Mouse (Mus musculus) lung, embryonic 16.5 days (tissue): ENCODE results near the gene Sec23b. TPM values are rescaled to one million over a fixed set of nuclear protein-coding genes. Genes with fewer than 3 reads are reported as not detected.

Experiments
- ATAC-seq: fragments of 200-750 bp; cut with Nextera tagmentation; 2 replicates; pipeline ENCODE4 v1.8.0; 2017; ENCODE audit warnings: low read depth, mild to moderate bottlenecking, moderate library complexity
- H3K27ac ChIP-seq: fragments of 300-500 bp; sonication (generic); 2 replicates; pipeline ENCODE4 v1.5.1; 2014; ENCODE audit warnings: mild to moderate bottlenecking, control low read depth, low read length
- H3K27me3 ChIP-seq: fragments of 300-500 bp; sonication (generic); 2 replicates; pipeline ENCODE4 v1.6.1; 2014; ENCODE audit warnings: low read depth, low read length, mixed read lengths; ENCODE audit not compliant: control insufficient read depth, insufficient read depth
- H3K36me3 ChIP-seq: fragments of 300-500 bp; sonication (generic); 2 replicates; pipeline ENCODE4 v1.6.1; 2014; ENCODE audit warnings: low read length; ENCODE audit not compliant: control insufficient read depth, insufficient read depth
- H3K4me1 ChIP-seq: fragments of 300-500 bp; sonication (generic); replicated peaks from 2 replicates; pipeline ENCODE4 v1.6.1; 2014; ENCODE audit warnings: low read length, mixed read lengths; ENCODE audit not compliant: control insufficient read depth, insufficient read depth
- H3K4me2 ChIP-seq: fragments of 300-500 bp; sonication (generic); 2 replicates; pipeline ENCODE4 v1.6.1; 2014; ENCODE audit warnings: low read depth, low read length, control low read depth
- H3K4me3 ChIP-seq: fragments of 300-500 bp; sonication (generic); 2 replicates; pipeline ENCODE4 v1.5.1; 2014; ENCODE audit warnings: mild to moderate bottlenecking, low read length, control low read depth
- H3K9ac ChIP-seq: fragments of 300-500 bp; sonication (generic); 2 replicates; pipeline ENCODE4 v1.6.1; 2014; ENCODE audit warnings: low read length, control low read depth
- H3K9me3 ChIP-seq: fragments of 300-500 bp; sonication (generic); 2 replicates; pipeline ENCODE4 v1.6.1; 2016; ENCODE audit warnings: low read length; ENCODE audit not compliant: control insufficient read depth
- whole genome bisulfite sequencing: fragments of 180-500 bp; shearing (Covaris S2); extraction: QIAGEN DNeasy Blood & Tissue Kit; methylation state at CpG from one replicate; pipeline ENCODE4 v1.1.7; 2014; 5-methylcytosine and 5-hydroxymethylcytosine counted together
- polyA plus RNA-seq: library from polyadenylated mRNA; unstranded; fragments of >200 nt; fragmentation: Nextera tagmentation; extraction: Ambion mirVana; gene quantifications from 2 replicates; pipeline ENCODE4 v1.2.1, GENCODE M21; 2015

The Sec23b gene
- polyA plus RNA-seq, 1 experiment from 2014 or later, result 102 TPM

- H3K9ac ChIP-seq, result peak within 1 kb of the TSS; percentile 79
- H3K36me3 ChIP-seq, result peaks cover 2% of the 10 kb centered on the region; the same call in 1 of the 2 replicates
- H3K9me3 ChIP-seq, result no peaks in the 10 kb centered on the region
- peak within 1 kb of the TSS; percentile 76 for H3K4me2 ChIP-seq
- H3K4me3 ChIP-seq, result peak within 1 kb of the TSS; percentile 76
- peak; percentile 99 for ATAC-seq
- H3K4me1 ChIP-seq, result no peaks in the 10 kb centered on the region
- no peak within 1 kb of the TSS for H3K27ac ChIP-seq
- under 1% methylated on average over 31 of the region's 31 CpGs for WGBS
- no peaks in the 10 kb centered on the region for H3K27me3 ChIP-seq
Measured at GRCm38 (mm10) chr2:144593951-144594651, 38.1 kb downstream of the Sec23b start, which contains the start of gene Smim26. Smim26 (plus strand) TSS chr2:144594054.

GRCm38 (mm10) chr2:144598006-144598405, 42.0 kb downstream of the Sec23b start:
- no peaks in the 10 kb centered on the region for H3K36me3 ChIP-seq
- no peak overlapping the region for H3K9ac ChIP-seq
- H3K4me1 ChIP-seq, result 0 out of 2 replicates have a peak, but pooled peaks cover 3% of the 10 kb centered on the region
- H3K27ac ChIP-seq, result no peak overlapping the region
- no peaks in the 10 kb centered on the region for H3K27me3 ChIP-seq
- ATAC-seq, result no peak
- no peaks in the 10 kb centered on the region for H3K9me3 ChIP-seq
- WGBS, result 68% methylated on average over 2 of the region's 2 CpGs
- H3K4me2 ChIP-seq, result no peak overlapping the region
- no peak overlapping the region for H3K4me3 ChIP-seq

- ATAC-seq, result peak; percentile 97
- Histone ChIP-seq H3K27me3 (no peaks in the 10 kb centered on the region), H3K4me2 (peak within 1 kb of the TSS; percentile 74), H3K4me1 (0 out of 2 replicates have a peak, but pooled peaks cover 3% of the 10 kb centered on the region), H3K4me3 (peak within 1 kb of the TSS; percentile 57), H3K36me3 (no peaks in the 10 kb centered on the region), H3K27ac (no peak within 1 kb of the TSS), H3K9ac (peak within 1 kb of the TSS; percentile 81), H3K9me3 (no peaks in the 10 kb centered on the region)
- WGBS, result 2% methylated on average over 50 of the region's 50 CpGs
Measured at GRCm38 (mm10) chr2:144599831-144600687, 44.0 kb downstream of the Sec23b start, which contains the start of gene Dtd1. Dtd1 (plus strand) TSS chr2:144599897.

GRCm38 (mm10) chr2:144601576-144601975, 45.5 kb downstream of the Sec23b start:
- Histone ChIP-seq H3K27me3 (no peaks in the 10 kb centered on the region), H3K9ac (no peak overlapping the region), H3K27ac (no peak overlapping the region), H3K4me1 (0 out of 2 replicates have a peak, but pooled peaks cover 3% of the 10 kb centered on the region), H3K4me2 (no peak overlapping the region), H3K36me3 (no peaks in the 10 kb centered on the region), H3K9me3 (no peaks in the 10 kb centered on the region), H3K4me3 (no peak overlapping the region)
- WGBS, result 100% methylated on average over 1 of the region's 1 CpGs
- ATAC-seq, result no peak

- no peak overlapping the region for H3K4me2 ChIP-seq
- no peak overlapping the region for H3K4me3 ChIP-seq
- H3K9ac ChIP-seq, result no peak overlapping the region
- WGBS, result 82% methylated on average over 6 of the region's 6 CpGs
- no peak overlapping the region for H3K27ac ChIP-seq
- no peaks in the 10 kb centered on the region for H3K36me3 ChIP-seq
- no peaks in the 10 kb centered on the region for H3K4me1 ChIP-seq
- H3K9me3 ChIP-seq, result no peaks in the 10 kb centered on the region
- no peak for ATAC-seq
- H3K27me3 ChIP-seq, result no peaks in the 10 kb centered on the region
Measured at GRCm38 (mm10) chr2:144613956-144614355, 57.9 kb downstream of the Sec23b start.

GRCm38 (mm10) chr2:144617074-144617874, 61.2 kb downstream of the Sec23b start:
- Histone ChIP-seq H3K27ac (no peak overlapping the region), H3K4me2 (no peak overlapping the region), H3K4me3 (no peak overlapping the region), H3K36me3 (no peaks in the 10 kb centered on the region), H3K9ac (no peak overlapping the region), H3K4me1 (no peaks in the 10 kb centered on the region), H3K9me3 (no peaks in the 10 kb centered on the region), H3K27me3 (no peaks in the 10 kb centered on the region)
- 70% methylated on average over 16 of the region's 16 CpGs for WGBS
- no peak for ATAC-seq

- Histone ChIP-seq H3K27me3 (no peaks in the 10 kb centered on the region), H3K4me1 (no peaks in the 10 kb centered on the region), H3K4me2 (no peak overlapping the region), H3K9me3 (no peaks in the 10 kb centered on the region), H3K36me3 (no peaks in the 10 kb centered on the region), H3K27ac (no peak overlapping the region), H3K9ac (no peak overlapping the region), H3K4me3 (no peak overlapping the region)
- ATAC-seq, result no peak
- 89% methylated on average over 6 of the region's 6 CpGs for whole genome bisulfite sequencing
Measured at GRCm38 (mm10) chr2:144621491-144621890, 65.5 kb downstream of the Sec23b start.

GRCm38 (mm10) chr2:144633551-144633950, 77.5 kb downstream of the Sec23b start:
- WGBS, result 91% methylated on average over 2 of the region's 2 CpGs
- Histone ChIP-seq H3K9ac (no peak overlapping the region), H3K27ac (no peak overlapping the region), H3K9me3 (no peaks in the 10 kb centered on the region), H3K4me3 (no peak overlapping the region), H3K4me1 (no peaks in the 10 kb centered on the region), H3K27me3 (no peaks in the 10 kb centered on the region), H3K36me3 (no peaks in the 10 kb centered on the region), H3K4me2 (no peak overlapping the region)
- no peak for ATAC-seq
